Mouse (Mus musculus) heart, postnatal 0 days (tissue): ENCODE data around the gene Bola1. TPM values are rescaled to one million over a fixed set of nuclear protein-coding genes. Genes with fewer than 3 reads are reported as not detected.
"Not testable (repeated sequence)": the region's sequence is repeated elsewhere in the genome, so short reads cannot be mapped to it uniquely, and the experiment has no call there.

ENCODE experiments used
- ATAC-seq: fragments of 200-750 bp; cut with Nextera tagmentation; 2 replicates; pipeline ENCODE4 v1.8.0; 2017; ENCODE audit warnings: low read depth, moderate number of reproducible peaks, moderate library complexity; ENCODE audit not compliant: insufficient read depth
- DNase-seq: peaks from one replicate; pipeline ENCODE4 v3.0.0-alpha.2; 2016; ENCODE audit warnings: low spot score
- H3K27ac ChIP-seq: fragments of 300-500 bp; sonication (generic); 2 replicates; pipeline ENCODE4 v1.5.1; 2014; ENCODE audit warnings: low read depth, mild to moderate bottlenecking
- H3K27me3 ChIP-seq: fragments of 300-500 bp; sonication (generic); 2 replicates; pipeline ENCODE4 v1.6.1; 2014; ENCODE audit warnings: low read length, mixed read lengths; ENCODE audit not compliant: control insufficient read depth, insufficient read depth
- H3K36me3 ChIP-seq: fragments of 300-500 bp; sonication (generic); replicated peaks from 2 replicates; pipeline ENCODE4 v1.6.1; 2014; ENCODE audit warnings: low read length, mixed read lengths; ENCODE audit not compliant: control insufficient read depth, insufficient read depth
- H3K4me1 ChIP-seq: fragments of 300-500 bp; sonication (generic); 2 replicates; pipeline ENCODE4 v1.6.1; 2014; ENCODE audit warnings: antibody characterized with exemption; ENCODE audit not compliant: control insufficient read depth, insufficient read depth
- H3K4me2 ChIP-seq: fragments of 300-500 bp; sonication (generic); 2 replicates; pipeline ENCODE4 v1.6.1; 2014; ENCODE audit warnings: low read depth, mild to moderate bottlenecking, low read length, moderate library complexity
- H3K4me3 ChIP-seq: fragments of 300-500 bp; sonication (generic); 2 replicates; pipeline ENCODE4 v1.5.1; 2014; ENCODE audit warnings: low read depth, low read length
- H3K9ac ChIP-seq: fragments of 300-500 bp; sonication (generic); replicated peaks from 2 replicates; pipeline ENCODE4 v1.6.1; 2014; ENCODE audit warnings: low read depth, low read length, mixed read lengths
- H3K9me3 ChIP-seq: fragments of 300-500 bp; sonication (generic); replicated peaks from 2 replicates; pipeline ENCODE4 v1.6.1; 2016; ENCODE audit warnings: low read length; ENCODE audit not compliant: control insufficient read depth
- CTCF ChIP-seq: IDR thresholded peaks from 2 replicates; pipeline ENCODE4 v1.5.1; 2016; ENCODE audit warnings: antibody characterized with exemption, control low read depth, low read depth
- EP300 ChIP-seq: IDR thresholded peaks from 2 replicates; pipeline ENCODE4 v1.6.1; 2016; ENCODE audit warnings: antibody characterized with exemption, low read depth
- WGBS: fragments of 180-500 bp; shearing (Covaris S2); extraction: QIAGEN DNeasy Blood & Tissue Kit; methylation state at CpG from one replicate; pipeline ENCODE4 v1.1.7; 2014; 5-methylcytosine and 5-hydroxymethylcytosine counted together
- polyA plus RNA-seq: library from polyadenylated mRNA; unstranded; fragments of >200 nt; fragmentation: Nextera tagmentation; extraction: Ambion mirVana; gene quantifications from 2 replicates; pipeline ENCODE4 v1.2.1, GENCODE M21; 2015
- total RNA-seq: library from RNA; depleted of rRNA; stranded (reverse); fragments of >200 nt; gene quantifications from 2 replicates; pipeline ENCODE4 v1.2.3, GENCODE M21; 2014; ENCODE audit warnings: low replicate concordance

Bola1 gene
- total and polyA plus RNA-seq, 2 experiments from 2014 or later, result 30.0 to 55.3 TPM

- no peaks in the 10 kb centered on the region for H3K9me3 ChIP-seq
- no peak overlapping the region for H3K9ac ChIP-seq
- TF ChIP-seq EP300, result no peak
- TF ChIP-seq CTCF, result no peak
- ATAC-seq, result no peak
- WGBS, result 83% methylated on average over 4 of the region's 4 CpGs
- H3K4me3 ChIP-seq, result no peak overlapping the region
- H3K36me3 ChIP-seq, result peaks cover 40% of the 10 kb centered on the region
- no peak overlapping the region for H3K4me2 ChIP-seq
- H3K27me3 ChIP-seq, result no peaks in the 10 kb centered on the region
- peaks cover 26% of the 10 kb centered on the region for H3K4me1 ChIP-seq
- H3K27ac ChIP-seq, result no peak overlapping the region
- DNase-seq, result no peak
These were observed 41.1 kb downstream of the Bola1 start for GRCm38 (mm10) chr3:96178427-96178826.

DNA sequence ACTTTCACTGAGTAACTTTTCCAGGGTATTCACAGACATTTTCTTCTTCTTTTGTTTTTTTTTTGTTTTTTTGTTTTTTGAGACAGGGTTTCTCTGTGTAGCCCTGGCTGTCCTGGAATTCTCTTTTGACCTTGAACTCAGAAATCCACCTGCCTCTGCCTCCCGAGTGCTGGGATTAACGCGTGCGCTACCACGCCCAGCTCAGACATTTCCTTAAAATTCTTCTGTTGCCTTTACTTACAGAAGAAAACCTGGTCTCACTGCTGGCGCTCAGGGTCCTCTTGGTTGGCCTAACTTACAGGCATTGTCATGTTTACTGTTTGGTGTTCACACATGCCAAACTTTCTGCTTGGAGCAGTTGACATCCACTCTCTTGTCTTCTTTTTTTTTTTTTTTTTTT is 44.3 kb downstream of the Bola1 start:
- Histone ChIP-seq H3K27ac (no peak overlapping the region), H3K27me3 (no peaks in the 10 kb centered on the region), H3K4me1 (peaks cover 29% of the 10 kb centered on the region; the same call in 1 of the 2 replicates), H3K9me3 (no peaks in the 10 kb centered on the region), H3K4me2 (no peak overlapping the region), H3K9ac (no peak overlapping the region), H3K36me3 (peaks cover 40% of the 10 kb centered on the region), H3K4me3 (no peak overlapping the region)
- ATAC-seq (no peak), DNase-seq (no peak)
- 91% methylated on average over 6 of the region's 6 CpGs for WGBS
- TF ChIP-seq CTCF (no peak), EP300 (no peak)

- H3K4me3 ChIP-seq, H3K27ac ChIP-seq, H3K9ac ChIP-seq, DNase-seq, ATAC-seq, H3K9me3 ChIP-seq, H3K27me3 ChIP-seq, H3K4me2 ChIP-seq: not testable (repeated sequence)
- Histone ChIP-seq H3K36me3 (peaks cover 40% of the 10 kb centered on the region), H3K4me1 (peaks cover 21% of the 10 kb centered on the region; the same call in 1 of the 2 replicates)
- WGBS, result 82% methylated on average over 4 of the region's 4 CpGs
These were observed 45.5 kb downstream of the Bola1 start for GRCm38 (mm10) chr3:96174042-96174441.

DNA sequence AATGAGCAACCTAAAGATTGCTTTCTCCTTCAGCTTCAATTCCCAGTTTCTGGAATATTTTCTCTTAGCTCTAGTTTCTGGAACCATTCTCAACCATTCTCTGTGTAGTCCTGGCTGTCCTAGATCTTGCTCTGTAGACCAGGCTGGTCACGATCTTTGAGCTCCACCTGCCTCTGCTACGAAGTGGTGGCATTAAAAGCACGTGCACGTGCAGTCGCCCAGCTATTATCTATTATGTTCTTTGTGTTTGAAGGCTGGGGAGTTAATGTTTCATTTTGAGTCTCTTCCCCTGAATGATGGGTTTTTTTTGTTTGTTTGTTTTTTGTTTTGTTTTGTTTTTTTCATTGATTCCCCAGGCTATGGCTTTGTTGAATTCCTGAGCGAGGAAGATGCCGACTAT is 46.3 kb downstream of the Bola1 start:
- peaks cover 22% of the 10 kb centered on the region for H3K4me1 ChIP-seq
- peaks cover 38% of the 10 kb centered on the region for H3K36me3 ChIP-seq
- WGBS, result 30% methylated on average over 7 of the region's 7 CpGs
- peak overlapping the region; percentile 87 for H3K4me3 ChIP-seq
- peak overlapping the region; percentile 82 for H3K4me2 ChIP-seq
- peak overlapping the region; percentile 84; the same call in 1 of the 2 replicates for H3K9ac ChIP-seq
- H3K27me3 ChIP-seq, result no peaks in the 10 kb centered on the region
- DNase-seq (no peak), ATAC-seq (no peak)
- no peaks in the 10 kb centered on the region for H3K9me3 ChIP-seq
- no peak overlapping the region for H3K27ac ChIP-seq
- TF ChIP-seq CTCF (no peak), EP300 (no peak)

GRCm38 (mm10) chr3:96172197-96173178 is 47.0 kb downstream of the Bola1 start, which contains the start of gene Sf3b4:
Gene Sf3b4 (plus strand): TSS chr3:96172332.
- H3K36me3 ChIP-seq, result peaks cover 31% of the 10 kb centered on the region
- no peaks in the 10 kb centered on the region for H3K27me3 ChIP-seq
- peak within 1 kb of the TSS; percentile 87 for H3K4me3 ChIP-seq
- H3K9me3 ChIP-seq, result no peaks in the 10 kb centered on the region
- peak within 1 kb of the TSS; percentile 84 for H3K9ac ChIP-seq
- H3K4me1 ChIP-seq, result peaks cover 22% of the 10 kb centered on the region
- under 1% methylated on average over 56 of the region's 58 CpGs for WGBS
- DNase-seq (peak; percentile 94), ATAC-seq (peak; percentile 94)
- peak; percentile 80; the same call in 1 of the 2 replicates for TF ChIP-seq EP300
- no peak for TF ChIP-seq CTCF
- H3K4me2 ChIP-seq, result peak within 1 kb of the TSS; percentile 82
- peak within 1 kb of the TSS; percentile 100 for H3K27ac ChIP-seq
